Mouse (Mus musculus) embryonic fibroblast, embryonic 13.5 days (primary cell): ENCODE results near the gene Narfl.

ENCODE experiments used
- CTCF ChIP-seq: IDR thresholded peaks from 2 replicates; pipeline ENCODE4 v1.5.1; 2011; ENCODE audit warnings: mild to moderate bottlenecking, control low read depth, low read length, moderate library complexity, borderline replicate concordance; ENCODE audit not compliant: insufficient read depth
- POLR2A ChIP-seq: IDR thresholded peaks from 2 replicates; pipeline ENCODE4 v1.6.1; 2011; ENCODE audit warnings: low read depth, mild to moderate bottlenecking, control low read depth, low read length, moderate library complexity

DNA sequence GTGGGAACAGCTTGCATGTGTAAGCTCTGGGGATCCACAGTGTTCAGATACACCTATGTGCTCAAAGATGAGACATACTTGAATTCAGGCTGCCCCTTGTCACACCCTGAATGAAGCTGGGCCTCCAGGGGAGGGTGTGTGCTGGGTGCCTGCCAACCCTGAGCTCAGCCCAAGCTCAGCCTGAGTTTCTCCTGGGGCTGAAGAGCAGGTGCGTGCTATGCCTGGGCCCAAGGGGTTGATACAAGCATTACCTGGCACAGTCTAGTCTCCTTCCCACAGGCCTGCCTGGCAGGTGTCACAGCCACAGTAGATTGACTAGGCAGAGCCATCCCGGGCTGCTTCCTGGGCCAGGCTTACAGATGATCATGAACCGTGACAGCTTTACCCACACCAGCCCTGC, 37.8 kb upstream of the Narfl start, which contains the start of gene Mslnl:
- TF ChIP-seq CTCF: no peak
- TF ChIP-seq POLR2A: no peak
